Mouse (Mus musculus) central nervous system, embryonic 14 days (tissue): ENCODE measurements around the gene Pip4k2c. TPM values are rescaled to one million over a fixed set of nuclear protein-coding genes. Genes with fewer than 3 reads are reported as not detected.

ENCODE experiments used
- polyA plus RNA-seq: library from polyadenylated mRNA; depleted of rRNA; stranded (reverse); fragments of >200 nt; gene quantifications from 2 replicates; pipeline ENCODE4 v1.2.3, GENCODE M21; 2012; rRNA removed

Gene Pip4k2c
- polyA plus RNA-seq = 23.0 and 24.3 TPM in 2 replicates

DNA sequence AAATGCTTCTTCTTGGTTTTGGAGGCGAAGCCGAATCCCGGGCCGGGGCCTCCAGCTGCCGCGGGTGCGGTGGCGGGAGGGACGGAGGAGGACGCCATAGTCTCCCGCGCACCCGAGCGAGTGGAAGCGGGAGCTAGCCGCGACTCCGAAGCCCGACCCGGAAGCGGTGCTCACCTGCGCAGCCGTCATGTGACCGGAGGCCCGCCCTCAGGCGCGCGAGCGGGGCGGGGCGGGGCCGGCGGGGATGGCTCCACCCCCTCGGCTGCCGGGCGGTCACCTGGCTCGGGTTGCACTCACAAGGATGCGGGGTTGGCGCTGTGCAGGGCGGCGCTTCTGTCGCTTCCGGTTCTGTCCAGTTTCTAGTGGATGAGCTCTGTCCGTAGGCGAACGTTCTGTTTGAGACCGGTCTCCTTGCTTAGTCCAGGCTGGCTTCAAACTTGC is at the start of gene Pip4k2c:
Gene Pip4k2c, minus strand, starts transcription at position 172 of the 441 bp plus-strand sequence.

DNA sequence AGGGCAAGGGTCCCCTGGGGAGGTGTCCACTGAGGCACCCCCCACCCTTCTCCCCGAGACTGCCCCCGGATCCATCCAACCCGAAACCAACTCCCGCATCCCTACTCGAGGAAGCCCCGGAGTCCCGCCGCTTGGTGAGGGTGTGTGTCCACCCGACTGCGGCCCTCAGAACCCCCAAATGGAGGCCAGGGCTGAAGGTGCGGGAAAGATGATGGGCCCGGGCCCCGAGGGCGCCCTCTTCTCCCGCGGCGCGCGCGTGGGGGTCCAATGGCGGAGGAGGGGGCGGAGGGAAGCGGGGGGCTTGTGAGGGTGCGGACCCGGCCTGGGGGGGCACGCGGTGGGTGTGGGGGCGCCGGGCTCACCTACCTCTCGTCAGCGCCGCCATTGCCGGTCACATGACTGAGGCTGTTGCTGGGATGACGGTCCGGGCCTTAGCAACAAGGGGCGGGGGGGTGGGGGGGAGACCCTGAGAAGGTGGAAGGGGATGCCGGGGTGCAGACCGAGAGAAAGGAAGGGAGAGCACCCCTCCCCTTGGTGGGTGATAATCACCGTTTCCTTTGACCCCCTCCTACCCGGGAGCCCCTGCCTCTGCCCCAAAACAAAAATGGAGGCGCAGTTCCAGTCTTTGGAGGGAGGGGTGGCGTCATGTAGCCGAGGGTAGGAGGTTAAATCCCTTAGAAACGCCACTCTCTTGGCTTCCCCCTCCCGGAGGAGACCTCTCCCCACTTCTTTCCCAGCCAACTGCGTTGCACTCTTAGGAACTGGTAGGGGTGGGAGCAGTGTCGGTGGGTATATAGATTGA is 15.9 kb downstream of the Pip4k2c start, which contains the start of gene Dtx3:
Gene Dtx3, minus strand, starts transcription at position 401 of the 802 bp plus-strand sequence.

DNA sequence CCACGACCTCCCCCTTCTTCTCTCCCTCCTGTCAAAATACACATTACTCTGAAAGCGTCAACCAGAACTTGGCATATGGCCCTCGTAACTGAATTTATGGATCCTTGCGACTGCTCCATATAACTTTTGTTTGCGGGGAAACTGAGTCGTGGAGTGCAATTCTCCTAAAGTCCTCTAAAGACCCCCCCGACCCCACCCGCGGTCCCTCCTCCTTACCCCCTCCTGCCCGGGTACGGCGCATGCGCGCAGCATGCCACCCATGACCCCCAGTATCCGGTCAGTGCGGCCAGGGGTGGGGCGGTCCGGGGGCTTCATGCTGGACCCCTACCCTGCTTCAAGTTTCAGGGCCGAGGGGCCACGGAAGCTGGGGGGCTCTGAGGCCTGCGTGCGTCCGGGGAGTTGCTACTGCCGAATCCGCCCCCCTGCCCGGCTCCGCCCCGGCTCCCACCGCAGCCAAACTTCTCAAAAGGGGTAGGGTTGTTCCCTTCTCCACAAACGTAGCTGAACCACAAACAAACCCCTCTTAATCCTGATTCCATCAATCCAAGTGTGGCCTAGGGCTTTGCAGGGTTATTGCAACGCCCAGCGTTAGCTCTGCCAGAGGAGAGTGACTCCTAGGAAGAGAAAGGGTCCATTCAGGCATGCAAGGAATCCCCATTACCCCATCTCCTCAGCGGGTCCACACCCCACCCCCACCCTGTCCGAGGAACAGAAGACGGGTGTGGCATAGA is 21.6 kb downstream of the Pip4k2c start, which contains the start of gene Arhgef25:
Gene Arhgef25, minus strand, starts transcription at position 433 of the 731 bp plus-strand sequence.

GRCm38 (mm10) chr10:127179871-127180694 is 31.3 kb downstream of the Pip4k2c start, which contains the start of gene Slc26a10:
Gene Slc26a10 (minus strand): TSS chr10:127180645.

DNA sequence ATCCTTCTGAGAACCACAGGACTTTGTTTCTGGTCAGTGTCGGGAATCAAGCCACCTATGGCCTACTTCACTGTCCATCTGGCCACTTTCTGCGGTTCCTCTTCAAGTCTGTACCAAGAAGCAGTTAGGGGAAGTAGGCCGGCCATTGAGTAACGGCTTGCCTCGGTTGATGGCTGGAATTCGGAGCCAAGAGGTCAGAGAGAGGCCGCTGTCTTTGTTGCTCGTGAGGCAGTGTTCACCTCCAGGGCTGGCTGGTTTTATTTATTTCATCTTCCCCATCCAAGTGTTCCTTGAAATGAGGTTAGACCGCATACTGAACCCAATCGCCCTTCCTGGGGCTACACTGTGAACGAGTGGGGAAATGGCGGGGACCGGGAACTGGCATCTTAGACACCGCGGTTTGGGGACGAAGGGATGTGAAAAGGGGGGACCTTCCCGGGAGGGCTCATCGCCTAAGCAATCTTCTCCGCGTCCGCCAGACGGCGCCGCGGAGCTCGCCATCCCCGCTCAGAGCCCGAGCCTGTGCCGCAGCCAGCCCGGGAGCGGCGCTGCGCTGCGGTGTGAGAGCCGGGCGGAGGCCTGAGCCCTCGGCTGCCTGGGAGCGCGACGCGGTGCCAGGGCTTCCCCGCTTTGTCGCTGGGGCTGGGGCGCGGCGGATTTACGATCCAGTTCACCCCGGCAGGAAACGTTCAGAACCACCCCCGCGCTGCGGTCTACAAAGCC is 46.6 kb downstream of the Pip4k2c start, which contains the start of gene B4galnt1:
Gene B4galnt1, plus strand, starts transcription at position 595 of the 723 bp plus-strand sequence.

Other genes starting within 250 kb of the Pip4k2c start
- gene Ctdsp2, start 232.9 kb downstream of the Pip4k2c start, polyA plus RNA-seq = 82.1 and 96.5 TPM in 2 replicates
- gene Avil, start 210.9 kb downstream of the Pip4k2c start, polyA plus RNA-seq = 0.82 and 3.4 TPM in 2 replicates
- 42.7 and 47.9 TPM in 2 replicates for gene Tsfm, start 180.7 kb downstream of the Pip4k2c start, polyA plus RNA-seq
- gene Mettl1, start 170.2 kb downstream of the Pip4k2c start, polyA plus RNA-seq = 19.7 and 24.9 TPM in 2 replicates
- 0.32 and 0.84 TPM in 2 replicates for gene Eef1akmt3, start 170.1 kb downstream of the Pip4k2c start, polyA plus RNA-seq
- 0.63 and 0.72 TPM in 2 replicates for gene Cyp27b1, start 163.3 kb downstream of the Pip4k2c start, polyA plus RNA-seq
- gene March9, start 151.4 kb downstream of the Pip4k2c start, polyA plus RNA-seq = 36.2 and 37.4 TPM in 2 replicates
- gene Cdk4, start 148.1 kb downstream of the Pip4k2c start, polyA plus RNA-seq = 1,086 and 1,352 TPM in 2 replicates
- gene Tspan31, start 141.3 kb downstream of the Pip4k2c start, polyA plus RNA-seq = 91.2 and 94.6 TPM in 2 replicates
- 89.1 and 97.8 TPM in 2 replicates for gene Agap2, start 136.3 kb downstream of the Pip4k2c start, polyA plus RNA-seq
- 94.0 and 95.8 TPM in 2 replicates for gene Os9, start 90.5 kb downstream of the Pip4k2c start, polyA plus RNA-seq
- gene B4galnt1, start 46.4 kb downstream of the Pip4k2c start, polyA plus RNA-seq = 41.1 and 50.7 TPM in 2 replicates
- 2.4 and 2.8 TPM in 2 replicates for gene Slc26a10, start 30.9 kb downstream of the Pip4k2c start, polyA plus RNA-seq
- gene Arhgef25, start 21.5 kb downstream of the Pip4k2c start, polyA plus RNA-seq = 106 and 125 TPM in 2 replicates
- gene Dtx3, start 15.9 kb downstream of the Pip4k2c start, polyA plus RNA-seq = 465 and 469 TPM in 2 replicates
- gene Kif5a, start 51.8 kb upstream of the Pip4k2c start, polyA plus RNA-seq = 115 and 116 TPM in 2 replicates
- 328 and 341 TPM in 2 replicates for gene Dctn2, start 54.8 kb upstream of the Pip4k2c start, polyA plus RNA-seq
- 49.6 and 66.7 TPM in 2 replicates for gene Mbd6, start 77.4 kb upstream of the Pip4k2c start, polyA plus RNA-seq
- 89.7 and 94.2 TPM in 2 replicates for gene Mars, start 100.2 kb upstream of the Pip4k2c start, polyA plus RNA-seq
- 1.2 and 1.3 TPM in 2 replicates for gene Arhgap9, start 110.4 kb upstream of the Pip4k2c start, polyA plus RNA-seq
- gene Gli1, start 130.4 kb upstream of the Pip4k2c start, polyA plus RNA-seq = 9.4 and 26.2 TPM in 2 replicates
- not detected in 2 replicates for gene Inhbe, start 142.8 kb upstream of the Pip4k2c start, polyA plus RNA-seq
- not detected in 2 replicates for gene Inhbc, start 158.8 kb upstream of the Pip4k2c start, polyA plus RNA-seq
- gene R3hdm2, start 168.7 kb upstream of the Pip4k2c start, polyA plus RNA-seq = 62.5 and 71.6 TPM in 2 replicates